Mouse (Mus musculus) heart, embryonic 12.5 days (tissue): ENCODE data around the gene Eif4e. TPM values are rescaled to one million over a fixed set of nuclear protein-coding genes. Genes with fewer than 3 reads are reported as not detected.

Source experiments
- ATAC-seq: fragments of 200-750 bp; cut with Nextera tagmentation; 2 replicates; pipeline ENCODE4 v1.8.0; 2017; ENCODE audit warnings: moderate TSS enrichment, moderate library complexity; ENCODE audit not compliant: insufficient number of reproducible peaks, low FRiP score
- H3K27ac ChIP-seq: fragments of 300-500 bp; sonication (generic); 2 replicates; pipeline ENCODE4 v1.5.1; 2016; ENCODE audit warnings: mild to moderate bottlenecking, moderate library complexity; ENCODE audit not compliant: poor library complexity, severe bottlenecking
- H3K27me3 ChIP-seq: fragments of 300-500 bp; sonication (generic); replicated peaks from 2 replicates; pipeline ENCODE4 v1.6.1; 2016; ENCODE audit warnings: mild to moderate bottlenecking, moderate library complexity
- H3K36me3 ChIP-seq: fragments of 300-500 bp; sonication (generic); 2 replicates; pipeline ENCODE4 v1.6.1; 2016; ENCODE audit warnings: mild to moderate bottlenecking, moderate library complexity
- H3K4me1 ChIP-seq: fragments of 300-500 bp; sonication (generic); replicated peaks from 2 replicates; pipeline ENCODE4 v1.6.1; 2016; ENCODE audit warnings: mild to moderate bottlenecking
- H3K4me2 ChIP-seq: fragments of 300-500 bp; sonication (generic); 2 replicates; pipeline ENCODE4 v1.6.1; 2016; ENCODE audit warnings: mild to moderate bottlenecking, moderate library complexity
- H3K4me3 ChIP-seq: fragments of 300-500 bp; sonication (generic); 2 replicates; pipeline ENCODE4 v1.5.1; 2016; ENCODE audit warnings: mild to moderate bottlenecking
- H3K9ac ChIP-seq: fragments of 300-500 bp; sonication (generic); 2 replicates; pipeline ENCODE4 v1.6.1; 2016; ENCODE audit warnings: mild to moderate bottlenecking, moderate library complexity
- H3K9me3 ChIP-seq: fragments of 300-500 bp; sonication (generic); replicated peaks from 2 replicates; pipeline ENCODE4 v1.6.1; 2016; ENCODE audit warnings: mild to moderate bottlenecking, moderate library complexity
- WGBS: fragments of 180-500 bp; shearing (Covaris S2); methylation state at CpG from one replicate; pipeline ENCODE4 v1.1.7; 2016; 5-methylcytosine and 5-hydroxymethylcytosine counted together
- polyA plus RNA-seq: library from polyadenylated mRNA; unstranded; fragments of >200 nt; fragmentation: Nextera tagmentation; extraction: Ambion mirVana; gene quantifications from 2 replicates; pipeline ENCODE4 v1.2.1, GENCODE M21; 2016

Eif4e gene
- 244 and 259 TPM in 2 replicates for polyA plus RNA-seq

- no peaks in the 10 kb centered on the region for H3K36me3 ChIP-seq
- peak within 1 kb of the TSS; percentile 90 for H3K27ac ChIP-seq
- H3K4me2 ChIP-seq, result peak within 1 kb of the TSS; percentile 90
- 0 out of 2 replicates have a peak, but pooled peaks cover 2% of the 10 kb centered on the region for H3K27me3 ChIP-seq
- ATAC-seq, result peak; percentile 66
- peak within 1 kb of the TSS; percentile 93 for H3K4me3 ChIP-seq
- H3K4me1 ChIP-seq, result peaks cover 23% of the 10 kb centered on the region
- H3K9ac ChIP-seq, result peak within 1 kb of the TSS; percentile 80
- H3K9me3 ChIP-seq, result no peaks in the 10 kb centered on the region
- 1% methylated on average over 39 of the region's 39 CpGs for WGBS
Observed at GRCm38 (mm10) chr3:138526073-138526915, at the start of gene Eif4e. Gene Eif4e (plus strand): TSS chr3:138526179.

DNA sequence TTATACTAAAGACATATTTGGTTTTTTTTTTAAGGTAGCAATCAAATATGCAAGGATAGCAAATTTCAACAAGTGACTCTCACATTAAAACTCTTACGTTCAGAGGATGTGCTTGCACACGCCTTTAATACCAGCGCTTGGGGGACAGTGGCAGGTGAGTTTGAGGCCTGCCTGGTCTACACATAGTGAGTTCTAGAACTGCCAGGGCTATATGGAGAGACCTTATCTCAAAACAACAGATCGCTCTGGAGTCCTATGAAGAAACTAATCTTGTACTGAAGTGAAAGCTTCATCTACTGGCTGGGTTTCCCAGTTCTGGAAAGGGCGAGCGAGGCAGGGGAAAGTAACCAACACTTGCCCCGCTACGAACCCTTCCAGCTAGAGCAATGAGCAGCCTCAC lies 46.5 kb upstream of the Eif4e start:
- ATAC-seq, result no peak
- Histone ChIP-seq H3K4me2 (no peak overlapping the region), H3K4me3 (no peak overlapping the region), H3K27ac (no peak overlapping the region), H3K36me3 (peaks cover 23% of the 10 kb centered on the region), H3K4me1 (peaks cover 13% of the 10 kb centered on the region), H3K9ac (no peak overlapping the region), H3K9me3 (0 out of 2 replicates have a peak, but pooled peaks cover 1% of the 10 kb centered on the region), H3K27me3 (no peaks in the 10 kb centered on the region)
- WGBS, result 89% methylated on average over 8 of the region's 8 CpGs

GRCm38 (mm10) chr3:138481526-138482284 lies 44.3 kb upstream of the Eif4e start:
- H3K27ac ChIP-seq, result 0 out of 2 replicates have a peak overlapping the region, but pooled peaks have one; percentile 13
- H3K4me2 ChIP-seq, result peak overlapping the region; percentile 13
- peaks cover 34% of the 10 kb centered on the region for H3K36me3 ChIP-seq
- H3K9me3 ChIP-seq, result peaks cover 2% of the 10 kb centered on the region; the same call in 1 of the 2 replicates
- no peak overlapping the region for H3K9ac ChIP-seq
- ATAC-seq, result no peak
- no peaks in the 10 kb centered on the region for H3K27me3 ChIP-seq
- 53% methylated on average over 14 of the region's 14 CpGs for WGBS
- peaks cover 13% of the 10 kb centered on the region for H3K4me1 ChIP-seq
- H3K4me3 ChIP-seq, result no peak overlapping the region

DNA sequence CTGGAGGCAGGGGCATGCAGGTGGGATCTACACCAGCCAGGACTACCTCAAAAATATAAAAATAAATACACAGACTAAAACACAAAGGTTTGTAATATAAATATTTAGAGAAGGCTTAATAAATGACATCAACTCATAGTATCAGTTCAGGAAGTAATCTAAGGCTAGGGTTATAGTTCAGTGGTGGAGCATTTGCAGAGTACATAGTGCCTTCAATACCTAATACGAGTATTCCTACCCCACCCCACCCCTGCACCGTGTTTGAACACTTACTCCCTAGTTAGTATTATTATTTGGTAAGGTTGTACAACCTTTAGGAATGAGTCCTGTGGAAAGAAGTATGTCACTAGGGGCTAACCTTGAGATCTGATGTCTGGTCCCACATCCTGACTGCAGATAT lies 42.7 kb upstream of the Eif4e start:
- whole genome bisulfite sequencing, result 93% methylated on average over 2 of the region's 2 CpGs
- Histone ChIP-seq H3K9me3 (peaks cover 2% of the 10 kb centered on the region; the same call in 1 of the 2 replicates), H3K4me1 (peaks cover 21% of the 10 kb centered on the region), H3K27ac (no peak overlapping the region), H3K9ac (no peak overlapping the region), H3K36me3 (peaks cover 39% of the 10 kb centered on the region), H3K4me3 (no peak overlapping the region), H3K27me3 (no peaks in the 10 kb centered on the region), H3K4me2 (no peak overlapping the region)
- ATAC-seq, result no peak

GRCm38 (mm10) chr3:138488584-138489326 lies 37.2 kb upstream of the Eif4e start:
- H3K4me1 ChIP-seq, result peaks cover 7% of the 10 kb centered on the region
- H3K27me3 ChIP-seq, result no peaks in the 10 kb centered on the region
- peaks cover 21% of the 10 kb centered on the region for H3K36me3 ChIP-seq
- peak overlapping the region; percentile 78 for H3K4me2 ChIP-seq
- H3K27ac ChIP-seq, result peak overlapping the region; percentile 63
- under 1% methylated on average over 50 of the region's 61 CpGs for WGBS
- peak; percentile 63 for ATAC-seq
- H3K9ac ChIP-seq, result peak overlapping the region; percentile 94
- peaks cover 6% of the 10 kb centered on the region; the same call in 1 of the 2 replicates for H3K9me3 ChIP-seq
- H3K4me3 ChIP-seq, result peak overlapping the region; percentile 88

- Histone ChIP-seq H3K27ac (peak within 1 kb of the TSS; percentile 63), H3K4me3 (peak within 1 kb of the TSS; percentile 88), H3K9ac (peak within 1 kb of the TSS; percentile 94), H3K4me2 (peak within 1 kb of the TSS; percentile 78), H3K36me3 (peaks cover 19% of the 10 kb centered on the region), H3K9me3 (peaks cover 5% of the 10 kb centered on the region; the same call in 1 of the 2 replicates), H3K27me3 (no peaks in the 10 kb centered on the region), H3K4me1 (peaks cover 7% of the 10 kb centered on the region)
- ATAC-seq, result peak; percentile 99
- WGBS, result under 1% methylated on average over 53 of the region's 65 CpGs
Observed at GRCm38 (mm10) chr3:138489327-138490033, 36.5 kb upstream of the Eif4e start, which contains the start of gene Metap1. Gene Metap1 (minus strand): TSS chr3:138489515.

DNA sequence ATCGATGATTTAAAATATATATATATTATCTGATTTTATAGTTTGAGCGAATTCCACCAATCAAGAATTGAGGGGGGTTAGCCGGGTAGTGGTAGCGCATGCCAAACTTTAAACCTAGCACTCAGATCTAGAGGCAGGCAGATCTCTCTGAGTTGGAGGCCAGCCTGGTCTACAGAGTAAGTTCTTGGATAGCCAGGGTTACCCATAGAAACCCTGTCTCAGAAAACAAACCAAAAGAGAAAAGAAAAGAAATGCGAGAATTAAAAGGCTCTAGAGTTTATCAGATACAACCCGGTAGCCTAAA lies 36.0 kb upstream of the Eif4e start:
- Histone ChIP-seq H3K9ac (peak overlapping the region; percentile 63), H3K9me3 (peaks cover 4% of the 10 kb centered on the region; the same call in 1 of the 2 replicates), H3K36me3 (peaks cover 14% of the 10 kb centered on the region), H3K27ac (no peak overlapping the region), H3K4me1 (peaks cover 7% of the 10 kb centered on the region), H3K4me3 (peak overlapping the region; percentile 88), H3K27me3 (no peaks in the 10 kb centered on the region), H3K4me2 (peak overlapping the region; percentile 78)
- ATAC-seq, result no peak
- 21% methylated on average over 6 of the region's 6 CpGs for WGBS

GRCm38 (mm10) chr3:138493668-138494067 lies 32.3 kb upstream of the Eif4e start:
- peaks cover 4% of the 10 kb centered on the region; the same call in 1 of the 2 replicates for H3K9me3 ChIP-seq
- H3K27ac ChIP-seq, result no peak overlapping the region
- no peak overlapping the region for H3K4me3 ChIP-seq
- ATAC-seq, result no peak
- H3K27me3 ChIP-seq, result no peaks in the 10 kb centered on the region
- H3K36me3 ChIP-seq, result no peaks in the 10 kb centered on the region
- H3K9ac ChIP-seq, result no peak overlapping the region
- no peak overlapping the region for H3K4me2 ChIP-seq
- 76% methylated on average over 3 of the region's 3 CpGs for WGBS
- no peaks in the 10 kb centered on the region for H3K4me1 ChIP-seq

DNA sequence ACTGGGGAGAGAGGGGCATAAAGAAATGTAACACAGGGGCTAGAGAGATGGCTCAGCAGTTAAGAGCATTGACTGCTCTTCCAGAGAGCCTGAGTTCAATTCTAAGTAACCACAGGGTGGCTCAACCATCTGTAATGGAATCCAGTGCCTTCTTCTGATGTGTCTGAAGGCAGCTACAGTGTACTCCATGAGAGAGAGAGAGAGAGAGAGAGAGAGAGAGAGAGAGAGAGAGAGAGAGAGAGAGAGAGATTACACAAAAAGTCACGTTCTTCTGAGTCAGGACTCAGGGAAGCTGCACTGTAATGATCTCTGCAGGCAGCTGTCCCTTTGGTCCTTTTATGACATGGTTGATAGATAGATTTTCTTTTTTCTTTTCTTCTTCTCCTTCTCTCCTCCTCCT lies 31.4 kb upstream of the Eif4e start:
- no peak overlapping the region for H3K9ac ChIP-seq
- ATAC-seq, result no peak
- H3K27ac ChIP-seq, result no peak overlapping the region
- no peaks in the 10 kb centered on the region for H3K27me3 ChIP-seq
- no peak overlapping the region for H3K4me3 ChIP-seq
- no peaks in the 10 kb centered on the region for H3K4me1 ChIP-seq
- 41% methylated on average over 1 of the region's 1 CpGs for WGBS
- H3K9me3 ChIP-seq, result peaks cover 4% of the 10 kb centered on the region; the same call in 1 of the 2 replicates
- H3K4me2 ChIP-seq, result no peak overlapping the region
- H3K36me3 ChIP-seq, result no peaks in the 10 kb centered on the region
